Mouse (Mus musculus): Measurements from ENCODE around the gene Ccdc149. TPM values are rescaled to one million over a fixed set of nuclear protein-coding genes. Genes with fewer than 3 reads are reported as not detected.

Ccdc149 gene
- polyA plus RNA-seq, 1 experiment, result 0.48 TPM

- Histone ChIP-seq H3K27me3 (ENCODE audit: control insufficient read depth, insufficient read depth, low read length, poor library complexity, severe bottlenecking) (no peaks in the 10 kb centered on the region), H3K4me1 (ENCODE audit: control insufficient read depth, insufficient read depth, low read length) (no peaks in the 10 kb centered on the region), H3K9ac (ENCODE audit: low read depth, poor library complexity, severe bottlenecking) (no peak overlapping the region), H3K4me3 (ENCODE audit: low read depth, low read length) (no peak overlapping the region), H3K27ac (ENCODE audit: insufficient read depth, low read length) (no peak overlapping the region), H3K36me3 (ENCODE audit: control insufficient read depth, insufficient read depth, low read length, poor library complexity, severe bottlenecking) (no peaks in the 10 kb centered on the region), H3K9me3 (replicated peaks; ENCODE audit: control insufficient read depth, insufficient read depth, low read length, poor library complexity, severe bottlenecking) (no peaks in the 10 kb centered on the region)
- TF ChIP-seq CTCF (IDR thresholded peaks at IDR 0.05; ENCODE audit: low read depth, low read length), result no peak
- TF ChIP-seq EP300 (IDR thresholded peaks at IDR 0.05; ENCODE audit: insufficient read depth, low read depth, low read length), result no peak
- TF ChIP-seq POLR2A (IDR thresholded peaks at IDR 0.05; ENCODE audit: insufficient read depth, low read length), result no peak
Observed at GRCm38 (mm10) chr5:52386016-52386415, 85.3 kb downstream of the Ccdc149 start.

DNA sequence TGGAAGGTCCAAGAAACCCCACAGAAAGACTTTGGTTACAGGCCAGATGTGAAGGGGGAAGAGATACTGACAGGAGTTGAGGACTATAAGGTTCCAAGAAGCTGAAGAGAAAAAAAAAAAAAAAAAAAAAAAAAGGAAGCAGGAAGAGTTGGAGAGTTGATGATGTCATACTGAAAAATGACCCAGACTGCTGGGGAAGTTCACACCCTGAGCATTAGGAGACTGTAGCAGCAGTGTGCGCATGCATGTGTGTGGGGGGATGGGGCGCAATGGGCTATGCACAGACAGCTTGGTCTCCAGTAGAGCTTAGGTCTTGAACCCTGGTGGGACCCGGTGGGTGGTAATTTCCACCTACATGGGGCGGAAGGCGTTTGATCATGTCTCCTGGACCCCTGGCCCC, 87.6 kb downstream of the Ccdc149 start:
- H3K9ac ChIP-seq (ENCODE audit: low read depth, poor library complexity, severe bottlenecking), result no peak overlapping the region
- TF ChIP-seq POLR2A (IDR thresholded peaks at IDR 0.05; ENCODE audit: insufficient read depth, low read length) (no peak), CTCF (IDR thresholded peaks at IDR 0.05; ENCODE audit: low read depth, low read length) (no peak), EP300 (IDR thresholded peaks at IDR 0.05; ENCODE audit: insufficient read depth, low read depth, low read length) (no peak)
- H3K27ac ChIP-seq (ENCODE audit: insufficient read depth, low read length), result no peak overlapping the region
- H3K9me3 ChIP-seq (replicated peaks; ENCODE audit: control insufficient read depth, insufficient read depth, low read length, poor library complexity, severe bottlenecking), result no peaks in the 10 kb centered on the region
- H3K4me1 ChIP-seq (ENCODE audit: control insufficient read depth, insufficient read depth, low read length), result no peaks in the 10 kb centered on the region
- H3K27me3 ChIP-seq (ENCODE audit: control insufficient read depth, insufficient read depth, low read length, poor library complexity, severe bottlenecking), result no peaks in the 10 kb centered on the region
- no peaks in the 10 kb centered on the region for H3K36me3 ChIP-seq (ENCODE audit: control insufficient read depth, insufficient read depth, low read length, poor library complexity, severe bottlenecking)
- no peak overlapping the region for H3K4me3 ChIP-seq (ENCODE audit: low read depth, low read length)

DNA sequence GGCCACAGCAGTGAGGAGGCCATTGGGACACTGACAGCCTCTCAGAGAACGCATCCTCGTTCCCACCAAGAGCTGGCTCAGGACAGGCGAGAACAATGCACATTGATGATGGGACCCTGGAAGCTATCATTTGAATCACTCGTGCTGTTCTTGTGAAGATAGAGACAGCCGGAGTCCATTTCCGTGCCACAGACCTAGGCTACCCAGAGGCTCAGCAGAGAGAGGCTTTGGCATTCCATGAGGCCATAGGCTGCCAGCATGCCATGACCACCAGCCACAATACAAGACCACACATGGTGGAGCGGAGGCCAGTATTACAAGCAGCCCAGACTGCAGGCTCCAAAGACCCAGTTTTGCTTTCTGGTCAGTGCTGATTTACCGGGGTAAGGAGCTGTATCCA, 88.5 kb downstream of the Ccdc149 start:
- TF ChIP-seq CTCF (IDR thresholded peaks at IDR 0.05; ENCODE audit: low read depth, low read length), result no peak
- no peak for TF ChIP-seq POLR2A (IDR thresholded peaks at IDR 0.05; ENCODE audit: insufficient read depth, low read length)
- no peak for TF ChIP-seq EP300 (IDR thresholded peaks at IDR 0.05; ENCODE audit: insufficient read depth, low read depth, low read length)
- H3K4me3 ChIP-seq (ENCODE audit: low read depth, low read length), result no peak overlapping the region
- no peaks in the 10 kb centered on the region for H3K4me1 ChIP-seq (ENCODE audit: control insufficient read depth, insufficient read depth, low read length)
- H3K27me3 ChIP-seq (ENCODE audit: control insufficient read depth, insufficient read depth, low read length, poor library complexity, severe bottlenecking), result no peaks in the 10 kb centered on the region
- H3K9me3 ChIP-seq (replicated peaks; ENCODE audit: control insufficient read depth, insufficient read depth, low read length, poor library complexity, severe bottlenecking), result no peaks in the 10 kb centered on the region
- H3K36me3 ChIP-seq (ENCODE audit: control insufficient read depth, insufficient read depth, low read length, poor library complexity, severe bottlenecking), result no peaks in the 10 kb centered on the region
- H3K27ac ChIP-seq (ENCODE audit: insufficient read depth, low read length), result no peak overlapping the region
- H3K9ac ChIP-seq (ENCODE audit: low read depth, poor library complexity, severe bottlenecking), result no peak overlapping the region

DNA sequence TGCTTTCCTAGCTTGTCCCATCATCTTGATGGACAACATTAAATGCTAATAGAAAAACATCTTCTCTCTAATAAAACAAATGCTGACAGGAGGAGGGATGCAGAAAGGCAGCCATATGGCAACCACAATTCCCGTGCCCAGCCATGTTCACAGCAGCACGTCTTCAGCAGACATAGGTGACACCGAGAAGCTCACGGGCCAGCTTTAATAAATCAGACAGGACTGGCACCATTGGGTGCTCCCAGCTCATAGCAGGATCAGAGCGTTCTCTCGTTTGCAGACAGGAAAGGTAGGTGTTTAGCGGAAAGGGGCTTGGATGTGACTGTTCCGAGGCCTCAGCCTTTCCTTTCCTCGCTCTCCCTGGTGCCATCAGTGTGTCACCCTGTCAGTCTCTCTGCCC, 95.5 kb downstream of the Ccdc149 start:
- Histone ChIP-seq H3K9ac (ENCODE audit: low read depth, poor library complexity, severe bottlenecking) (no peak overlapping the region), H3K27me3 (ENCODE audit: control insufficient read depth, insufficient read depth, low read length, poor library complexity, severe bottlenecking) (no peaks in the 10 kb centered on the region; the same call in 1 of the 2 replicates), H3K9me3 (replicated peaks; ENCODE audit: control insufficient read depth, insufficient read depth, low read length, poor library complexity, severe bottlenecking) (no peaks in the 10 kb centered on the region), H3K4me3 (ENCODE audit: low read depth, low read length) (no peak overlapping the region), H3K27ac (ENCODE audit: insufficient read depth, low read length) (no peak overlapping the region), H3K36me3 (ENCODE audit: control insufficient read depth, insufficient read depth, low read length, poor library complexity, severe bottlenecking) (no peaks in the 10 kb centered on the region), H3K4me1 (ENCODE audit: control insufficient read depth, insufficient read depth, low read length) (no peaks in the 10 kb centered on the region)
- TF ChIP-seq CTCF (IDR thresholded peaks at IDR 0.05; ENCODE audit: low read depth, low read length), result no peak
- no peak for TF ChIP-seq EP300 (IDR thresholded peaks at IDR 0.05; ENCODE audit: insufficient read depth, low read depth, low read length)
- no peak for TF ChIP-seq POLR2A (IDR thresholded peaks at IDR 0.05; ENCODE audit: insufficient read depth, low read length)

GRCm38 (mm10) chr5:52370901-52371300, 100.4 kb downstream of the Ccdc149 start:
- no peak overlapping the region for H3K4me3 ChIP-seq (ENCODE audit: low read depth, low read length)

DNA sequence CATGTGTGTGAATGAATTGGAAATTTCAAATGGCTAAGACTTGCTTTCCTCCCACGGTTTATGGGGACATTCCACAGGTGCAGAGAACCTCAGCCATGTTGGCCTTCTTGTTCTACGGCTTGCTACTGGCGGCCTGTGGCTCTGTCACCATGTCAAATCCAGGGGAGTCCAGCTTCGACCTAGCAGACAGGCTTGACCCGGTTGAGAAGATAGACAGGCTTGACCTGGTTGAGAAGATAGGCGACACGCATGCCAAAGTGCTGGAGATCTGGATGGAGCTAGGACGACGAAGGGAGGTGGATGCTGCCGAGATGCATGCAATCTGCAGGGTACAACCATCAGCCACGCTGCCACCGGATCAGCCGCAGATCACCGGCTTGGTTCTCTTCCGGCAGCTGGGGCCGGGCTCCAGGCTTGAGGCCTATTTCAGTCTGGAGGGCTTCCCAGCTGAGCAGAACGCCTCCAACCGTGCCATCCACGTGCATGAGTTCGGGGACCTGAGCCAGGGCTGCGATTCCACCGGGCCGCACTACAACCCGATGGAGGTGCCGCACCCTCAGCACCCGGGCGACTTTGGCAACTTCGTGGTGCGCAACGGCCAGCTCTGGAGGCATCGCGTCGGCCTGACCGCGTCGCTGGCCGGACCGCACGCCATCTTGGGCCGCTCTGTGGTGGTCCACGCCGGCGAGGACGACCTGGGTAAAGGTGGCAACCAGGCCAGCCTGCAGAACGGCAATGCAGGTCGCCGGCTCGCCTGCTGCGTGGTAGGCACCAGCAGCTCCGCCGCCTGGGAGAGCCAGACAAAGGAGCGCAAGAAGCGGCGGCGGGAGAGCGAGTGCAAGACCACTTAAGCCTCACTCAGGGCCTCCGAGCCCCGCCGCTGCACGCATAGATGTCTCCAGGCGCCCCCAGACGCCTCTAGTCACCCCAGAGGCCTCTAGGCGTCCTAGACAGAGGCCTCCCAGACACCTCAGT, 103.2 kb downstream of the Ccdc149 start:
- Histone ChIP-seq H3K9me3 (replicated peaks; ENCODE audit: control insufficient read depth, insufficient read depth, low read length, poor library complexity, severe bottlenecking) (no peaks in the 10 kb centered on the region), H3K27me3 (ENCODE audit: control insufficient read depth, insufficient read depth, low read length, poor library complexity, severe bottlenecking) (no peaks in the 10 kb centered on the region; the same call in 1 of the 2 replicates), H3K4me1 (ENCODE audit: control insufficient read depth, insufficient read depth, low read length) (no peaks in the 10 kb centered on the region), H3K9ac (ENCODE audit: low read depth, poor library complexity, severe bottlenecking) (0 out of 2 replicates have a peak overlapping the region, but pooled peaks have one; percentile 2), H3K27ac (ENCODE audit: insufficient read depth, low read length) (no peak overlapping the region), H3K4me3 (ENCODE audit: low read depth, low read length) (peak overlapping the region; percentile 36), H3K36me3 (ENCODE audit: control insufficient read depth, insufficient read depth, low read length, poor library complexity, severe bottlenecking) (no peaks in the 10 kb centered on the region)
- TF ChIP-seq CTCF (IDR thresholded peaks at IDR 0.05; ENCODE audit: low read depth, low read length), result no peak
- TF ChIP-seq POLR2A (IDR thresholded peaks at IDR 0.05; ENCODE audit: insufficient read depth, low read length), result no peak
- TF ChIP-seq EP300 (IDR thresholded peaks at IDR 0.05; ENCODE audit: insufficient read depth, low read depth, low read length), result no peak

More at GRCm38 (mm10) chr5:52370901-52371300, 100.4 kb downstream of the Ccdc149 start:
- Histone ChIP-seq H3K4me1 (ENCODE audit: control insufficient read depth, insufficient read depth, low read length) (no peaks in the 10 kb centered on the region), H3K9ac (ENCODE audit: low read depth, poor library complexity, severe bottlenecking) (no peak overlapping the region), H3K27ac (ENCODE audit: insufficient read depth, low read length) (no peak overlapping the region), H3K27me3 (ENCODE audit: control insufficient read depth, insufficient read depth, low read length, poor library complexity, severe bottlenecking) (no peaks in the 10 kb centered on the region; the same call in none of the 2 replicates), H3K36me3 (ENCODE audit: control insufficient read depth, insufficient read depth, low read length, poor library complexity, severe bottlenecking) (no peaks in the 10 kb centered on the region), H3K9me3 (replicated peaks; ENCODE audit: control insufficient read depth, insufficient read depth, low read length, poor library complexity, severe bottlenecking) (no peaks in the 10 kb centered on the region)
- no peak for TF ChIP-seq POLR2A (IDR thresholded peaks at IDR 0.05; ENCODE audit: insufficient read depth, low read length)
- no peak for TF ChIP-seq EP300 (IDR thresholded peaks at IDR 0.05; ENCODE audit: insufficient read depth, low read depth, low read length)
- TF ChIP-seq CTCF (IDR thresholded peaks at IDR 0.05; ENCODE audit: low read depth, low read length), result no peak

Data from ES-Bruce4 (cell line).